In the genomic region with DNA sequence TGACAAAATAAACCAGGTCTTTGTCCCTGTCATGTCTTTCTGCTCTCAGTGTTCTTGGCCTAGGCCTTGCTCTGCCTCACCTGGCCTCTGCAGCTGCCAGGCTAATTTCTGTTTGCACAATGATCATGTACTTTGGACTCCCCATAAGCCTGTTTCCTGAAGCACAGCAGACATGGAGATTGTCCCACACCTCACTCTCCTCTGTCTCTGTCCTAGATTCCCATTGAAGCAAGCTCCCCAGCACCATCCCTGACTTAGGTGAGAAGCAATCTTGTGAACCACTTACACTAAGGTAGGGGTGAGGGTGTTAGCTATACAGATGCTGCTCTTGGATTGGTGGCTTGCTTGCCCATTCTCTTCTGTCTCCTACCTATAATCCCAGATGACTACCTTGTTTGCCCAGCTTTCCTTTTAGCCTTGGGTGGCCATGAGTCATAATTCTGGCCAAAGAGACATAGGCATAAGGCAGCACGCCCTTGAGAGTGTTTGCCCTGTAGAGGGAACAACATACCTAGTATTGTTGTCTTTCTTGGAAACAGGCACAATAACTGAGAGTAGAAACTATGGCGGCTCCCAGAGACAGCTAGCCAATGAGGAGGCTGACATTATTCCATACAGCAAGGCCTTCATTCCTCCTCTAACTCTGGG, we compare ENCODE assay signal across 22 mouse cellular contexts.
A peak's percentile ranks its signal among the peaks of the same experiment; 100 is the strongest.
DNase-seq lines count a peak whose midpoint lies in the region; ATAC-seq and TF ChIP-seq lines count a peak whose summit lies in the region.
"Had no signal": no experiment of that assay in that cellular context is flagged by ENCODE, and none has a peak within 500 bp of the region (broad histone marks: within the 10 kb centered on the region; RNA-seq: fewer than 3 reads in every experiment).

No protein-coding gene starts in this region.

- no peaks in the 10 kb centered on the region for H3K27me3 ChIP-seq in cerebellum, adult 2 months (ENCODE audit: control insufficient read depth, insufficient read depth, low read length)
- H3K27me3 ChIP-seq: CH12.LX; embryonic facial prominence, embryonic 13.5 days; forebrain, embryonic 15.5 days; heart, embryonic 15.5 days; liver, embryonic 15.5 days; lung, embryonic 15.5 days had no signal

- ATAC-seq in megakaryocyte, adult 5-6 weeks (ENCODE audit: poor library complexity, severe bottlenecking) = no peak
- ATAC-seq: activated CD4-positive, CD25-positive, alpha-beta regulatory T cell, adult 4 months; forebrain, embryonic 15.5 days; hindbrain, postnatal 0 days; midbrain, embryonic 16.5 days had no signal

- H3K27ac ChIP-seq in cerebellum, adult 2 months (ENCODE audit: insufficient read depth, low read length) = 0 out of 2 replicates have a peak overlapping the region, but pooled peaks have one; percentile 20
- H3K27ac ChIP-seq: embryonic facial prominence, embryonic 13.5 days; forebrain, embryonic 10.5 days; forebrain, embryonic 15.5 days; heart, embryonic 15.5 days; hindbrain, postnatal 0 days; liver, embryonic 15.5 days; lung, embryonic 15.5 days had no signal

- no peak for TF ChIP-seq CTCF in cerebellum, adult 2 months (IDR thresholded peaks at IDR 0.05; ENCODE audit: borderline replicate concordance, insufficient read depth, low read depth, low read length)

- no peak for TF ChIP-seq POLR2A in cerebellum, adult 2 months (IDR thresholded peaks at IDR 0.05; ENCODE audit: borderline replicate concordance, insufficient read depth, low read length)

- no peak overlapping the region for H3K4me3 ChIP-seq in cerebellum, adult 2 months (replicated peaks; ENCODE audit: insufficient read depth, low read depth, low read length)
- H3K4me3 ChIP-seq: embryonic facial prominence, embryonic 13.5 days; forebrain, embryonic 10.5 days; forebrain, embryonic 15.5 days; heart, embryonic 15.5 days; liver, embryonic 15.5 days; lung, embryonic 15.5 days had no signal

- DNase-seq in adrenal gland, adult (ENCODE audit: inconsistent age in 2 of 2, low spot score in 1 of 2) = peak; percentile 11 to 64
- DNase-seq in adrenal gland, postnatal 4 days (ENCODE audit: low spot score in 2 of 2) = no peak
- DNase-seq in cerebellum, adult 2 months = no peak
- DNase-seq in cerebellum, adult 11-12 months = no peak
- peak; percentile 10 for DNase-seq in brain, adult 2 months (ENCODE audit: low read depth, low spot score)
- peak; percentile 57 for DNase-seq in large intestine, adult 2 months (ENCODE audit: low read depth, low spot score)
- no peak for DNase-seq in gastrocnemius, postnatal 14 days
- DNase-seq: kidney, adult 2 months; kidney, postnatal 36 days; right cerebral cortex, postnatal 25 days; thymus, postnatal 14 days had no signal

- WGBS in cerebellum, adult 2 months = 73% methylated on average over 2 of the region's 2 CpGs
- 44% methylated on average over 2 of the region's 2 CpGs for WGBS in large intestine, adult 2 months

- peaks cover 10% of the 10 kb centered on the region for H3K4me1 ChIP-seq in cerebellum, adult 2 months (ENCODE audit: control insufficient read depth, insufficient read depth, low read length)
- H3K4me1 ChIP-seq: heart, embryonic 15.5 days; liver, embryonic 15.5 days; lung, embryonic 15.5 days had no signal

- intact Hi-C loops in gastrocnemius, postnatal 14 days (cut with DNase I; ENCODE audit: low total_unique reads) = no loop called here

Comparison
In these comparisons a context has a peak if more than half of its experiments do, and no peak if none do; other contexts are left out.
1. DNase-seq: peak in adrenal gland, adult (2 of 2), brain, adult 2 months (single experiment) and large intestine, adult 2 months (single experiment); none in adrenal gland, postnatal 4 days (0 of 2), cerebellum, adult 2 months (0 of 2), cerebellum, adult 11-12 months (single experiment) and gastrocnemius, postnatal 14 days (single experiment).